21 mouse cellular contexts compared by ENCODE assay signal in genomic region chr15:86221369-86221768, GRCm38 (mm10).
"Had no signal": no experiment of that assay in that cellular context is flagged by ENCODE, and none has a peak within 500 bp of the region (broad histone marks: within the 10 kb centered on the region; RNA-seq: fewer than 3 reads in every experiment).

No protein-coding gene starts in this region.

- H3K27ac ChIP-seq: limb, embryonic 12.5 days; limb, embryonic 15.5 days; liver, embryonic 14.5 days; lung, embryonic 15.5 days; midbrain, embryonic 12.5 days; midbrain, embryonic 15.5 days; neural tube, embryonic 12.5 days; neural tube, embryonic 15.5 days; stomach, postnatal 0 days had no signal

- H3K4me3 ChIP-seq: limb, embryonic 12.5 days; limb, embryonic 15.5 days; lung, embryonic 15.5 days; midbrain, embryonic 12.5 days; midbrain, embryonic 15.5 days; neural tube, embryonic 12.5 days; neural tube, embryonic 15.5 days had no signal

- H3K27me3 ChIP-seq: limb, embryonic 12.5 days; limb, embryonic 15.5 days; lung, embryonic 15.5 days; midbrain, embryonic 12.5 days; midbrain, embryonic 15.5 days; neural tube, embryonic 12.5 days; neural tube, embryonic 15.5 days had no signal

- H3K36me3 ChIP-seq: limb, embryonic 12.5 days; limb, embryonic 15.5 days; lung, embryonic 15.5 days; midbrain, embryonic 12.5 days; midbrain, embryonic 15.5 days; neural tube, embryonic 12.5 days; neural tube, embryonic 15.5 days had no signal

- ATAC-seq: liver, postnatal 0 days; midbrain, embryonic 15.5 days had no signal

- H3K9me3 ChIP-seq: limb, embryonic 15.5 days; lung, embryonic 15.5 days; midbrain, embryonic 12.5 days; midbrain, embryonic 15.5 days; neural tube, embryonic 12.5 days; neural tube, embryonic 15.5 days had no signal

- H3K4me1 ChIP-seq: limb, embryonic 12.5 days; lung, embryonic 15.5 days; midbrain, embryonic 12.5 days; midbrain, embryonic 15.5 days; neural tube, embryonic 12.5 days had no signal

- H3K4me2 ChIP-seq: limb, embryonic 12.5 days; limb, embryonic 15.5 days; liver, embryonic 11.5 days; lung, embryonic 15.5 days; midbrain, embryonic 12.5 days; midbrain, embryonic 15.5 days; neural tube, embryonic 12.5 days; neural tube, embryonic 15.5 days had no signal

- DNase-seq: kidney, adult 11 months; kidney, adult 9 months; kidney, postnatal 25 days; left cerebral cortex, postnatal 4 days; liver, postnatal 0 days; right cerebral cortex, adult 18-20 months; right cerebral cortex, postnatal 14 days; right cerebral cortex, postnatal 4 days; thymus, adult 2 months; thymus, postnatal 14 days; thymus, postnatal 4 days had no signal

- H3K9ac ChIP-seq: limb, embryonic 12.5 days; limb, embryonic 15.5 days; liver, embryonic 14.5 days; liver, postnatal 0 days; lung, embryonic 15.5 days; midbrain, embryonic 12.5 days; midbrain, embryonic 15.5 days; neural tube, embryonic 12.5 days; neural tube, embryonic 15.5 days had no signal
